Mouse (Mus musculus): ENCODE measurements around the gene Snrpf. TPM values are rescaled to one million over a fixed set of nuclear protein-coding genes. Genes with fewer than 3 reads are reported as not detected.

The Snrpf gene
- 10 to 100 TPM; 11.8 to 16.6 TPM for total RNA-seq (2023)

DNA sequence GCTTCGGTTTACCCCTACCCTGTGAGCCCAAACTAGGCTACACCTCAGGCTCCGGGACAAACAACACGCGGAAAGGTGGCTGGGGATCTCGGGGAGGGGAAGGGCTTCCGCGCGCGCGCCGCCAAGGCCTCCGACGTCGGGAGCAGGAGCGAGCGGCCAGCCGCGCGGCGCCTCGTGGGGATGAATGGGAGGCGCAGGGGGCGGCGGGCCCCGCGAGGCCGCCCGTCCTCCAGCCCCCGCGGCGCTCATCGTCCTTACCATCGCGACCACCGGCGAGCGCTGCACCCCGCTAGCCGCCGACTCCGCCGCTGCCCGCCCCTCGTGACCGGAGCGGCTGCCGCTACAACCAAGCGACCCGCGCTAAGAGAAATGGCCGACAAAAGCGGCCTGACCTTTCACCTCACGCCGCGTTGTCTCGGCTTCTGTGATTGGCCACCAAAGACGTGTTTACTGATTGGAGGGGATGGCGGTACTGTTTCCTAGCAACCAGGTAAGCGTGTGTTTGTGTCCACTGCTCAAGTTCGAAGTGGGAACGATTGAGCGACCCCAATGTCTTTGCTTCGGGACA is at the start of gene Snrpf:
Gene Snrpf (minus strand): TSS at position 426 of the 568 bp plus-strand sequence.

DNA sequence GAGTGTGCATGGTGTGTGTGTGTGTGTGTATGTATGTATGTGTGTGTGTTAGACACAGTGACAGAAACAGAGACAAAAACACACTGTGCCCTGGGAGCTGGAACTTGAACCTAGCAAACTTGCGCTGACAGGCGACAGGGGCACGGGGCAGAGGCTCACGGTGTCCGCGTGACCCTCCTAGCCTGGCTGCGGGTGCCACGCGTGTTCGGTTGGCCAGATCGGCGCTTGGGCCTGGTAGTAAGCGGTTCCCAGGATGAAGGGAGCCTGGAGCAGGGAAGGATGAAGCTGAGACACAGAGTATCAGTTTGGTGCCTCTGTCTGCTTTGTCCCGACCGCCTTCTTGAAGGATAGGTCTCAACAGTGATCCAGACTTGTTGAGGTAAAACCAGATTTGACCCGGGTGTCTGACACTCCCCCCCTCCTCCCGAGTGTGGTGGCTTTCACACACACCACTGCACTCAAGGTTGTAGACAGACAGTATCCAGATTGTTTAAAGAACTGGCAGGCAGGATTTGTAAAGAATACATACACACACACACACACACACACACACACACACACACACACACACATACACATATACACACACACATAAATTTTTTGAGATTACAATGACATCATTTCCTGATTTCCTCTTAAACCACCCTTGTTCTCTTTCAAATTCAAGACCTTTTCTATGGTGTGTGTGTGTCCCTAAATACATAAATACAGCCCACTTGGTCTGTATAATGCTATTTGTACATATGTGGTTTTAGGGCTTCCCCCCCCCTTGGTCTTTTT is 48.9 kb downstream of the Snrpf start, which contains the start of gene Ccdc38:
Gene Ccdc38 (plus strand): TSS at position 202 of the 780 bp plus-strand sequence.

DNA sequence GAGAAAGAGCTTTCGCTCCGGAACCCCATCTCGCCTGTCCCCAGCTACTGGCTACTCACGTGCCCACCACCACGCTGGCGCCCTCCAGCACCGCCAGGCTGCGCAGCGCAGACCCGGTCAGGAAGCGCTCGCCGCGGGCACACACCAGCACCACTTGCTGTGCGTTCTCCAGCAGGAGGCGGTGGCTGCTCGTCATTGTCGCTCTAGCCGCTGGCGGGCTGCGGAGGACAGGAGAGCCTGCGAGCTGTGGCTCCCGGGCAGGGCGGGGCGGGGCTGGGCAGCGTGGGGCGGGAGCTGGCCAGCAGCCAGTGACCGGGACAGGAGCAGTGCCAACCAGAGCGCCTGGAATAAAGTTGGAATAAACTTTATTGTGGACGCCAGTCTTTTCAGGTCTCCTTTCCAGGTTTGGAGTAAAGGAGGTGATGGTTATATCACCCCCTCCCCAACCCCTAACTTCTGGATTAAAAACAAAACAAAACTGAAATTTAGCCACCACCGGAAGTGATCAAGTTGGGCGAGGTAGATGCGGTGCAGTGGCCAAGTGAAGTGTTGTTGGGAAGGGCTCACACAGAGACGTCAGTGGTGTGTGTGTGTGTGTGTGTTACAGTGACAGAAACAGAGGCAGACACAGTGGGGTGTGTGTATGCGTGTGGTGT is 49.6 kb downstream of the Snrpf start, which contains the start of gene Amdhd1:
Gene Amdhd1 (minus strand): TSS at position 259 of the 656 bp plus-strand sequence.

Other genes with a start within 250 kb of the Snrpf start
- 10 to 100 TPM; 65.7 to 72.6 TPM for gene Lta4h, start 136.3 kb downstream of the Snrpf start, total RNA-seq (2023)
- 1 to 10 TPM in 1 of 2 experiments, under 1 TPM in 1; 0.47 to 1.4 TPM for gene Hal, start 100.9 kb downstream of the Snrpf start, total RNA-seq (2023)
- not detected for gene Amdhd1, start 49.7 kb downstream of the Snrpf start, total RNA-seq (2023)
- gene Ccdc38, start 49.1 kb downstream of the Snrpf start, total RNA-seq (2023), result not detected
- not detected for gene Ntn4, start 51.0 kb upstream of the Snrpf start, total RNA-seq (2023)
- gene Usp44, start 241.8 kb upstream of the Snrpf start, total RNA-seq (2023), result under 1 TPM in 1 of 2 experiments, not detected in 1; 0.17 TPM

Data from B cell, adult 67 days (primary cell).